Mouse (Mus musculus) lung, embryonic 14.5 days (tissue): Measurements from ENCODE around the gene Cfap77. TPM values are rescaled to one million over a fixed set of nuclear protein-coding genes. Genes with fewer than 3 reads are reported as not detected.

Experiments
- ATAC-seq: fragments of 200-750 bp; cut with Nextera tagmentation; 2 replicates; pipeline ENCODE4 v1.8.0; 2017; ENCODE audit warnings: mild to moderate bottlenecking, moderate TSS enrichment, moderate library complexity; ENCODE audit not compliant: insufficient read depth
- DNase-seq: peaks from one replicate; pipeline ENCODE4 v3.0.0-alpha.2; 2015
- H3K27ac ChIP-seq: fragments of 300-500 bp; sonication (generic); 2 replicates; pipeline ENCODE4 v1.5.1; 2014; ENCODE audit warnings: low read depth, mild to moderate bottlenecking, moderate library complexity
- H3K27me3 ChIP-seq: fragments of 300-500 bp; sonication (generic); 2 replicates; pipeline ENCODE4 v1.6.1; 2014; ENCODE audit warnings: low read length, control low read depth; ENCODE audit not compliant: insufficient read depth
- H3K36me3 ChIP-seq: fragments of 300-500 bp; sonication (generic); 2 replicates; pipeline ENCODE4 v1.6.1; 2014; ENCODE audit warnings: control low read depth; ENCODE audit not compliant: insufficient read depth
- H3K4me1 ChIP-seq: fragments of 300-500 bp; sonication (generic); 2 replicates; pipeline ENCODE4 v1.6.1; 2014; ENCODE audit warnings: antibody characterized with exemption, control low read depth; ENCODE audit not compliant: insufficient read depth
- H3K4me2 ChIP-seq: fragments of 300-500 bp; sonication (generic); 2 replicates; pipeline ENCODE4 v1.6.1; 2014; ENCODE audit warnings: mild to moderate bottlenecking
- H3K4me3 ChIP-seq: fragments of 300-500 bp; sonication (generic); 2 replicates; pipeline ENCODE4 v1.5.1; 2014; ENCODE audit warnings: low read depth, low read length
- H3K9ac ChIP-seq: fragments of 300-500 bp; sonication (generic); 2 replicates; pipeline ENCODE4 v1.6.1; 2014
- H3K9me3 ChIP-seq: fragments of 300-500 bp; sonication (generic); 2 replicates; pipeline ENCODE4 v1.6.1; 2016; ENCODE audit warnings: low read depth, low read length, control low read depth
- CTCF ChIP-seq: IDR thresholded peaks from 2 replicates; pipeline ENCODE4 v1.5.1; 2016; ENCODE audit warnings: antibody characterized with exemption, low read depth
- WGBS: fragments of 180-500 bp; shearing (Covaris S2); extraction: QIAGEN DNeasy Blood & Tissue Kit; methylation state at CpG from one replicate; pipeline ENCODE4 v1.1.7; 2014; 5-methylcytosine and 5-hydroxymethylcytosine counted together
- polyA plus RNA-seq: library from polyadenylated mRNA; unstranded; fragments of >200 nt; fragmentation: Nextera tagmentation; extraction: Ambion mirVana; gene quantifications from 2 replicates; pipeline ENCODE4 v1.2.1, GENCODE M21; 2014

Gene Cfap77
- polyA plus RNA-seq, 1 experiment from 2014 or later, result 0.76 TPM

DNA sequence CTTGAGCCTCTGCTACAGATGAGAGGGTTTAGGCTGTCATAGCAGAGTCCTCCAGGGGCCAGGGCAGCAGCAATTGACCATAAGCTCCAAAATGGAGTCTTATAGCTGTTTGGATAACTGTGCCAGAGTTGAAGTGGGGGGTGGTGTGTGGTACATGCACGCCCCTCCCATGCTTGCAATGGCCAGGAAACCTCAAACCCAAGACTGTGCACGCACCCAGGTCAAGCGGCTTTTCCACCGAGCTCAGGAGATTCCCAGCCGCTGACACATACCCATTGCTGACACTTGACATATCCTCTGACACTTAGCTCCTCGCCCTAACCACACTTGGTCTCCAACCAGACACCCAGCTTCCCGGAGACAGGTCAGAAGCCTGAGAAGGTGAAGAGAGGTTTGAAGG, 115.9 kb downstream of the Cfap77 start:
- DNase-seq (no peak), ATAC-seq (no peak)
- Histone ChIP-seq H3K9ac (no peak overlapping the region), H3K27me3 (no peaks in the 10 kb centered on the region), H3K27ac (no peak overlapping the region), H3K4me3 (no peak overlapping the region), H3K4me1 (no peaks in the 10 kb centered on the region), H3K9me3 (no peaks in the 10 kb centered on the region), H3K36me3 (no peaks in the 10 kb centered on the region), H3K4me2 (no peak overlapping the region)
- WGBS, result 60% methylated on average over 7 of the region's 7 CpGs
- no peak for TF ChIP-seq CTCF

- Histone ChIP-seq H3K27ac (no peak overlapping the region), H3K4me2 (no peak overlapping the region), H3K9ac (no peak overlapping the region), H3K27me3 (no peaks in the 10 kb centered on the region), H3K9me3 (no peaks in the 10 kb centered on the region), H3K4me3 (no peak overlapping the region), H3K4me1 (no peaks in the 10 kb centered on the region), H3K36me3 (no peaks in the 10 kb centered on the region)
- ATAC-seq (no peak), DNase-seq (no peak)
- peak; percentile 53 for TF ChIP-seq CTCF
- whole genome bisulfite sequencing, result 86% methylated on average over 3 of the region's 3 CpGs
Measured at GRCm38 (mm10) chr2:28930571-28930970, 124.3 kb downstream of the Cfap77 start.

GRCm38 (mm10) chr2:28923912-28924311, 131.0 kb downstream of the Cfap77 start:
- Histone ChIP-seq H3K4me1 (no peaks in the 10 kb centered on the region), H3K9me3 (no peaks in the 10 kb centered on the region), H3K27me3 (peaks cover 32% of the 10 kb centered on the region), H3K27ac (no peak overlapping the region), H3K4me2 (no peak overlapping the region), H3K9ac (no peak overlapping the region), H3K36me3 (no peaks in the 10 kb centered on the region), H3K4me3 (no peak overlapping the region)
- 2% methylated on average over 4 of the region's 4 CpGs for WGBS
- TF ChIP-seq CTCF, result peak; percentile 89
- ATAC-seq (no peak; the same call in 1 of the 2 replicates), DNase-seq (peak; percentile 80)

GRCm38 (mm10) chr2:28919001-28919400, 135.9 kb downstream of the Cfap77 start:
- ATAC-seq (no peak), DNase-seq (no peak)
- no peak overlapping the region for H3K4me3 ChIP-seq
- H3K4me1 ChIP-seq, result no peaks in the 10 kb centered on the region
- 0% methylated on average over 4 of the region's 4 CpGs for WGBS
- H3K9ac ChIP-seq, result no peak overlapping the region
- H3K9me3 ChIP-seq, result no peaks in the 10 kb centered on the region
- no peaks in the 10 kb centered on the region for H3K36me3 ChIP-seq
- peaks cover 81% of the 10 kb centered on the region for H3K27me3 ChIP-seq
- H3K27ac ChIP-seq, result no peak overlapping the region
- no peak overlapping the region for H3K4me2 ChIP-seq
- no peak for TF ChIP-seq CTCF

DNA sequence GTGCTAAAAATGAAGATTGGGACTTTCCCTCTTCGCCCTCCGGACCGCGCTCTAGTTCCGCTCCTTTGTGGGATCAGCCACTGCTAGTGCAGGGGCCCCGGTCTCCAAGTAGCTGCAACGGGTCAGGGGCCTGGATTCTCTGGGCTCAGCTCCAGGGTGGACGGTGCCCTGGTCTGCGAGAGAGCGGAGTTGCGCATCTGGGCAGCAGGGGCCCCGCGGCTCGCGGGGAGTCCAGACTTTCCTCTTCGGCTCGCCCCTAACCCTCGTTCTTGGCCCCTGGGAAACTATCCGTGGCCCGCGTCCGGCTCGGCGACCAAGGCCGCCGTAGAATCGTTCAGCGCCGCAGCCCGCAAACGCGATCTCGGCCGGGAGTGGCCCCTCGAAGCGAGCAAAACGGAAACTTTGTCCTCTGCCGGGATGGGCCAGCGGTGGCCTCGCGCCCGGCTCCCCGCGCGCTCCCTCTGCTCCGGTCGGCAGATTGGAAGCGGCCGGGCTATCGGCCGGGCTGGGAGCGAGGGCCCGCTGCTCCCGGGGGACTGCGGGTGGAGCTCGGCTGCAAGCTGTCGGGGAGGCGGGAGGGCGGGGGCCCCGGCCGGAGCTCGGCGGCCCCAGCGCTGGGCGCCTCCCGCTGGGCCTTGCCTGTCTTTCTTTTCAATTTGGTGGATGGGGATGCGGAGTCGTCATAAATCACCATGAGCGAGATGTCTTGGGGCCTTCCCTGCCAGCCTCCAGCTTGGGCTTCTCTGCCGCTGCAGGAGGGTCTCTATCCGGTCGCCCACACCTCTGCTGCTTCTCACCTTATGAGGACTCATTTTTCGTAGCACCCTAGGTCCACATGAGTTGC, 137.1 kb downstream of the Cfap77 start:
- Histone ChIP-seq H3K36me3 (no peaks in the 10 kb centered on the region), H3K4me3 (peak overlapping the region; percentile 4; the same call in 1 of the 2 replicates), H3K27ac (no peak overlapping the region), H3K27me3 (peaks cover 84% of the 10 kb centered on the region), H3K9me3 (no peaks in the 10 kb centered on the region), H3K4me1 (no peaks in the 10 kb centered on the region), H3K9ac (no peak overlapping the region), H3K4me2 (peak overlapping the region; percentile 2; the same call in 1 of the 2 replicates)
- ATAC-seq (no peak), DNase-seq (peak; percentile 28)
- WGBS, result under 1% methylated on average over 73 of the region's 73 CpGs
- no peak for TF ChIP-seq CTCF

DNA sequence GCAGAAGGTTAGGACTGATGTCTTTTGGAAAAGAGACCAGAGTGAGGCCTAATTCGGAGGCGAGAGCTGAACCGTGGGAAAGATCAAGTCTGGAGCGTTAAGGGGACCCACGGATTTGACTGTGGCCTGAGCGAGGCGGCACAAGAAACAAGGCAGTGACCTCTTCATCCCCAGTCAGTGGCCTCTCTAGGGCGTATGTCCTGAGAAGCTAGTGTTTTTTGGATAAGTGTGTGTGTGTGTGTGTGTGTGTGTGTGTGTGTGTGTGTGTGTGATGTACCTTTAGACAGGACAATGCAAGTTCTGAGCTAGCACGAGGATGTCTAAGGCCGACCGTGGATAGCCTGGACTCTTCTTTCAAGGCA, 137.7 kb downstream of the Cfap77 start:
- Histone ChIP-seq H3K36me3 (no peaks in the 10 kb centered on the region), H3K4me1 (no peaks in the 10 kb centered on the region), H3K9me3 (no peaks in the 10 kb centered on the region), H3K9ac (no peak overlapping the region), H3K27me3 (peaks cover 90% of the 10 kb centered on the region), H3K4me2 (no peak overlapping the region), H3K27ac (no peak overlapping the region), H3K4me3 (no peak overlapping the region; the same call in 1 of the 2 replicates)
- TF ChIP-seq CTCF, result no peak
- DNase-seq (no peak), ATAC-seq (no peak)
- WGBS, result 4% methylated on average over 11 of the region's 11 CpGs

DNA sequence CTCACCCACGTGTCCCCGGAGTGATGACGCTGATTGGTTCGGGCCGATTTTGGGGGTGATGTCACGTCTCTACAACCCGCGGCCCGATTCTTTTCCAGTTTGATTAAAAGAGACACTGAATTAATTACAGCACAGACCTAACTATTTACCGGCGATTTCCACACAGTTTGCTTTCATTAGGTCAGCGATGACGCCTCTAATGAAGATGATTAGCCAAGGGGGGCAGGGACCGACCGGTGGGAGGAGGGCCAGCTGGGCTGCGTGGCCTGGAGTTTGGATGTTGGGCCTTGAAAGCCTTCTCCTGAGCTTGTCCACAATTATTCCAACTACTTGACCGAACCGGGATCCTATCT, 138.4 kb downstream of the Cfap77 start, which contains the start of gene Barhl1:
TSS of gene Barhl1 (minus strand) at position 156 of the 353 bp plus-strand sequence.
- peaks cover 90% of the 10 kb centered on the region for H3K27me3 ChIP-seq
- WGBS, result 2% methylated on average over 18 of the region's 18 CpGs
- no peaks in the 10 kb centered on the region for H3K4me1 ChIP-seq
- no peak within 1 kb of the TSS for H3K27ac ChIP-seq
- no peak within 1 kb of the TSS for H3K9ac ChIP-seq
- no peak for TF ChIP-seq CTCF
- no peaks in the 10 kb centered on the region for H3K36me3 ChIP-seq
- DNase-seq, result no peak
- no peak for ATAC-seq
- H3K4me2 ChIP-seq, result peak within 1 kb of the TSS; percentile 29; the same call in 1 of the 2 replicates
- peak within 1 kb of the TSS; percentile 9; the same call in 1 of the 2 replicates for H3K4me3 ChIP-seq
- no peaks in the 10 kb centered on the region for H3K9me3 ChIP-seq
